Mouse (Mus musculus) hematopoietic stem cell, adult 5-6 weeks (primary cell): ENCODE measurements around the gene Pla2g4a. TPM values are rescaled to one million over a fixed set of nuclear protein-coding genes. Genes with fewer than 3 reads are reported as not detected.

Experiments used
- ATAC-seq, 2 experiments: fragments of 125-278 bp in 1 of 2; replicated peaks in 1 of 2; 2 replicates each; pipeline ENCODE4 v1.8.0; 2016 to 2017; ENCODE audit warnings: inconsistent platforms in 2 of 2, mild to moderate bottlenecking in 2 of 2, moderate number of reproducible peaks in 2 of 2, low read depth in 1 of 2, moderate TSS enrichment in 1 of 2; ENCODE audit not compliant: low FRiP score in 2 of 2, poor library complexity in 2 of 2, severe bottlenecking in 2 of 2, insufficient read depth in 1 of 2, low TSS enrichment in 1 of 2
- total RNA-seq: library from RNA; stranded (forward); fragments of 172-1452, 232-1000 nt; gene quantifications from 2 replicates; pipeline ENCODE4 v1.2.3, GENCODE M21; 2017

Gene Pla2g4a
- total RNA-seq, result 77.1 and 193 TPM in 2 replicates

GRCm38 (mm10) chr1:149960734-149961424 is at the start of gene Pla2g4a:
TSS of gene Pla2g4a (minus strand) at chr1:149961290.
- peak; percentile 90 to 93 for ATAC-seq

- ATAC-seq, result no peak
These were observed 49.5 kb upstream of the Pla2g4a start for GRCm38 (mm10) chr1:150010629-150010979.

- no peak for ATAC-seq
These were observed 49.0 kb upstream of the Pla2g4a start for GRCm38 (mm10) chr1:150009968-150010628.

DNA sequence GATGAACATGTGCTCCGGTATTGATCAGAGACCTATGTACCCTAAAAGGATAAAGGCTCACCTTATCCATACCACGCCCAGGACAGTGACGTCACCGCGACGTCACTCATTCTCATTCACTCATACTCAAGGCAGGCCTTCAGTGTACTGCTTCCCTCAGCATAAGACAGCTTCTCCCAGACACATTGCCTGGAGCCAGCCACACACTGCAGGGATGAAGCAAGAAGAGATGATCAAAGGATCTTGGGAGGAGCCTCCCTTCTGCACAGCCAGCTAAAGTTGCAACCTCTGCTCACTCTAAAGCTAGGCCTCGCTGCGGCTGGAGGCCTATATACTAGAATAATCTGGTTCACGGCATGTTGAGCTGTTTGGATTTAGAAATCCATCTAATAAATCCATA is 48.0 kb upstream of the Pla2g4a start:
- ATAC-seq, result no peak

GRCm38 (mm10) chr1:149975626-149976025 is 14.5 kb upstream of the Pla2g4a start:
- ATAC-seq, result no peak

DNA sequence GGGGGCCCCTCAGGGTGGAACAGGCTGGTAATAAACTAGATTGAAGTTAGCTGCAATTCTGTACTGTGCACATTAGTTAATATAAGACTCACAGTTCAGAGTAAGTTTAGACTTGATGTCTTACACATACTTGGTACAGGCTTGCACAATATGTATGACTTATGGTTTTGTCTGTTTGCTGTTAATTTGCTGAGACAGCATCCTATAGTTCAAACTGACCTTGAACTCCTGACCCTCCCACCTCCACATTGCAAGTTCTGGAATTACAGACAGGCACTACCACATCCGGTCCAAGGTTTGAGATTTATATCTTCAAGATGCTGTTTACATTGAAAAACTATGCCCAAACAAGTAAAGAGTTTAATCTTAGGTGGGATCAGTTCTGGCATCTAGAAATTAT is 4.7 kb upstream of the Pla2g4a start:
- no peak for ATAC-seq

DNA sequence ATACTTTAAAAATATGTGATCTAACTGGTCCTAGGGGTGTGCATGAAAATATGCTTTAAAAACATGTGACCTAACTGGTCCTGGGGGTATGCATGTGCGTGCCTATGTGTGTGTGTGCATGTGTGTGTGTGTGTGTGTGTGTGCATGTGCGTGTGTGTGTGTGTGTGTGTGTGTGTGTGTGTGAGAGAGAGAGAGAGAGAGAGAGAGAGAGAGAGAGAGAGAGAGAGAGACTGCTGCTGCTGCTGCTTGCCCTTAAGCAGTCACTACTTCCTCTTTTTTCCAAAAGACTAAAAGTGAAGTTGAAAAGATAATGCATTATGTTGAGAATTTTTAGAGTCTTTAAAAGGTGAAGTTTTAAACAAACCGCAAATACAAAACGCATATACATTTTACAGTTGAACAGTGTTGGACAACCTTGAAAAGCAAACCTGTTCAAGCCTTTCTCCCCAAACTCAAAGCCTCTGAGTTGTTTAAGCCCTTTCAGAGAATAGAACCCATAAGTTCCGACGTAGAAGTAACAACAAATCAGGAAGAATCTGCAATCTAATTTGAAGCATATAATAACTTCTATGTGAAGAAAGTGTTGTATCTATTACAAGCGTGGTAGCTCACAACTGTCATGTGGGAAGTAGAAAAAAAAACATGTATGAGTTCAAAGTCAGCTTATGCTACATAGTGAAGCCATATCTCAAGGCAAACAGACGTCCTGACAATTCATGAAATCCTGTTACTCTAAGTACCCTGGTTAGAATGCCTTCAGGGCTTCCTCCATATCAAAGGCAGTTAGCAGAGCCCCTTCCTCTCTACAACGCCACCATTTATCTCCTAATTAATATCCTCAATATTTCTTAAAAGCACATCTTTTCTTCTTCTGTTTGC is 574 bp upstream of the Pla2g4a start:
- ATAC-seq, result peak; percentile 40 to 51; a peak in 3 of 4 replicates

DNA sequence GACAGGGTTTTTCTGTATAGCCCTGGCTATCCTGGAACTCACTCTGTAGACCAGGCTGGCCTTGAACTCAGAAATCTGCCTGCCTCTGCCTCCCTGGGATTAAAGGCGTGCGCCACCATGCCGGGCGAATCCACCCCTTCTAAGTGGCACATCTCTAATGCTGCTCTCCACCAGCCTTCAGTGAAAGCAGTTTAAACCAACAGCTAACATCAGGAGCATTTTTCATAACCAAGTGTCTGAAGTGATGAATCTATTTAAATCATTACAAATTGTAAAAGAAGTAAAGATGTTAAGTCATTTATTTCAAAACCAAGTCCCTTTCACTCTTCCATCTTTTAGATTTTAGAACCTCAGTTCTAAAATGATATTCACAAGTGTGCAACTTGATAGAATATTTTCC is 839 bp downstream of the Pla2g4a start:
- no peak for ATAC-seq

DNA sequence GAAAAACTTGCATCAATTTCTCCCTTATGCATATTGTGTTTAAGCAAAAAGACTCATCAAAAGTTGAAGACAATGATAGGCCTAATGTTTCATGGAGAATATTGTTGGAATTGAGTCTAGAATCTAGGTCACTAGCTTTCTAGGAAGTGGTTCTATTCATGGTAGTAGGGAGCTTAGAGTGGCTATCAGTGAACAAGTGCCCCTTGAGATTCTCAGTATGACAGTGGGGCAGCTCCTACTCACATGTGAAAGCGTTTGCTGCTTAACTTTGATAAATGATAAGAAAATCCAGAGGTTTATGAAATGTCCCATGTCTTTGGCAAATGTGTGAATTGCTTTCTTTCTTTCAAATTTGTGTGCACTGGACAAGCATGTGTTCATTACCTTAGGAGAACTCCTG is 2.0 kb downstream of the Pla2g4a start:
- ATAC-seq, result no peak

DNA sequence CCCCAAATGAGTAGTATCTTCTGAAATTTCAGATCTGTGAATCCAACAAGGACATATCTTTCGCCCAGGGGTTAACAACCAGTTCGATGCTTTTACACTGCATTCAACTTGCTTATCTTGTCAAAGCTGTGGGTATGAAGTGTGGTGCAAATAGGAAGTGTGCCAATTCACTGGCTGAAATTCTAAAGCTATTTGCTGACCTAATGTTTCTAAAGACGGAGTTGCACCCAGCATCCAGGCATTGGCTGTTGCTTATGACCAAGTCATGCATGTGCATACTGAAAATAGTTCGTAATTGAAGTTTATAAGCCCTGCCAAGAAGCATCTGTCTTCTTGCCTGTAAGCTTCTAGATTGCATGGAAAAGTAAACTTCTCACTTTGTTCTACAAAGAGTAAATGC is 5.6 kb downstream of the Pla2g4a start:
- ATAC-seq, result peak; percentile 39 to 69; a peak in 2 of 4 replicates

DNA sequence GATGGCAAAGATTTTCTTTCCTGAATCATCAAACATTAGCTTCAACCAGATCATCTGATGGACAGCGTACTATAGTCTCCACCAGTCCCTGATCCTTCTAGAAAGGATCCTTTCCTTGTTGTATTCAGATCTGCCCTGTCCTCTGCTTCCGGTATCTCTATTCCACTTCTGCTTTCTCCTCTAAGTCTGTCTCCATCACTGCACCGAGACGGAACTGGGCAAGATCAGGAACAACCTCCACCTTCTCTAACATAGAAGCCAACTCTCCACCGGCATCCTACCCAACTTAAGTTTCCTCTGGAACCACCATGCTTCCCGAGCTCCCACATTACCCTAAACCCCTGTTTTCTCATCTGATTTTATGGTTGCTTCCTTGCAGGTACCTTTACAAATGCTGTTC is 7.1 kb downstream of the Pla2g4a start:
- ATAC-seq, result peak; percentile 23 to 75; a peak in 2 of 4 replicates

DNA sequence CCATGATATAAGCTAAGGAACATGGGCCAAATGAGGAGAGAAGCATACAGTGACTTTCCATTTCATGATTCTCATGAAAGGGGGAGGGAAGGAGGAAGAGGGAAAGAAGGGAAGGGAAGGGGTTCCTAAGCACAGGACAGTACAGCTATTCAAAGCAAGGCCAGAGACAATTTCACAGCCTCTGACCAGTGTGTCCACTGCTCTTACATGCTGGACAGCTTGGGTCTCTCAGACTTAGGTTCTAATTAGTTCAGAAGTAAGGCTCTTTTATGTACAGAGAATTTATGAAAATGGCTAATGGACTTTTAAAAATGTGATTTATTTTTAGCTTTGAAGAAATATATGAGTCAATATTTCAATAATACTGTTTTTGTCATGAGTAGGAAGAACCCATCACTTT is 9.0 kb downstream of the Pla2g4a start:
- no peak for ATAC-seq

- no peak for ATAC-seq
These were observed 10.4 kb downstream of the Pla2g4a start for GRCm38 (mm10) chr1:149950656-149951055.

DNA sequence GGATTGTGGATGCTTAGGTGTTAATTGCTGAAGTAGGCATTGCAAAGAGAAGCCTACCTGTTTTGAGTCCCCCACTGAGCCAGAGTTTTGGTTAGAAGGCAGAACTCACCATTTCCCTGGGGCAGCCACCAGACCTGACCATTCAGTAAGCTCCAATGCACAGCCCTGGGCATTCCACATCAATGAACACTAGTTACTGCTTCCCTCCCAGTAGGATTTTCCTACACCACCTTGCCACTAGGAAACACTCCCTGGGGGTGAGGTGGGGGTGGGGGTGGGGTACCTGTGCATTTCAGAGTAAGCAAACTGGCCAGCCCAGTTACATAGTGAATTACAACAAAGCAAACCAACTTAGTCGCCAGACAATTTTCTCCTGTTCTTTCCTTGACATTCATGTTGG is 10.8 kb downstream of the Pla2g4a start:
- no peak for ATAC-seq

GRCm38 (mm10) chr1:149949334-149949733 is 11.8 kb downstream of the Pla2g4a start:
- ATAC-seq, result no peak

DNA sequence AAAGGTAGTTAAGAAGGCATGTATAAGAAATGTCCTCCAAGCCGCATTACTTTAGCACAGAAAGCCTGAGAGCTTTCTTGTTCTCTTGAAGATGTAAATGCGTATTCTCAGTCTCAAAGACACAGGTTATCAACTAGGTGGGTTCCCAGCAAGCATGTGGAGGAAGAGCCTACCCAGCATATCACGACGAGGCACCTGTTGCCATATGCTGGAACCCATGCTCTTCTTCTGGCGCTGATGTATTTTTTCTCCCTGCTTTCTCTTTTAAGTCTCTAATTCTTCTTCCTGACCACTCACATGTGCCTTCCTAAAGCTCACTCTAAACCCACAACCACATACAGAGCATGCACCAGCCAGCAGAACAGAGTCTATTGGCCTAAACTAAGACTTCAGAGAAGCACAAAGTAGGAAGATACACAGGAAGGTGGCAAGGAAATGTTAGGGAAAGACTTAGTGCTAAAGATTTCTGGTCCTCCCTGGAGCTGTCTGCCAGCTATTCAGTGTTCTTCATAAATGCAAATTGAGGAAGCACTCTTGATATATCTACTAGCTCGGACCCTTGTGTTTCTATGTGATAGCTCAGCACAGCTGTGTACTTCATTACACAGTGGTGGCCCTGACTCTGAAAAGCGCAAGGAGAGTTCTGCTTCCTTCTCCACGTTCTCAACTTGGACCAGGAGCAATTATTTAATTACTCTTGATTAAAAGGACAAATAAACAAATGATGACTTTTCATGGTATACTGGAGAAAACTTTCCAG is 12.8 kb downstream of the Pla2g4a start:
- peak; percentile 17 to 21; a peak in 2 of 4 replicates for ATAC-seq

- ATAC-seq, result peak; percentile 70 to 85
These were observed 14.1 kb downstream of the Pla2g4a start for GRCm38 (mm10) chr1:149946993-149947392.
